ENCODE assay signal across 12 mouse cellular contexts in genomic region chr10:83266731-83267130, GRCm38 (mm10).
A peak's percentile ranks its signal among the peaks of the same experiment; 100 is the strongest.
DNase-seq lines count a peak whose midpoint lies in the region; ATAC-seq lines count a peak whose summit lies in the region.
"Had no signal": no experiment of that assay in that cellular context is flagged by ENCODE, and none has a peak within 500 bp of the region (broad histone marks: within the 10 kb centered on the region; RNA-seq: fewer than 3 reads in every experiment).

No protein-coding gene starts in this region.

- DNase-seq in forebrain, embryonic 10.5 days (ENCODE audit: extremely low spot score, low spot score): no peak
- peak; percentile 71 to 76 for DNase-seq in cerebellum, postnatal 25 days
- DNase-seq in left cerebral cortex, adult 18-20 months (ENCODE audit: low spot score in 2 of 2): peak; percentile 32 to 45
- DNase-seq in thymus, postnatal 25 days: no peak
- DNase-seq: kidney, postnatal 14 days had no signal

- no peak overlapping the region for H3K9ac ChIP-seq in forebrain, embryonic 13.5 days
- no peak overlapping the region for H3K9ac ChIP-seq in neural tube, embryonic 15.5 days (replicated peaks)
- no peak overlapping the region for H3K9ac ChIP-seq in kidney, embryonic 16.5 days (replicated peaks; ENCODE audit: low read length)
- H3K9ac ChIP-seq: embryonic facial prominence, embryonic 12.5 days; heart, embryonic 12.5 days; lung, embryonic 15.5 days had no signal

- no peaks in the 10 kb centered on the region for H3K36me3 ChIP-seq in forebrain, embryonic 13.5 days (ENCODE audit: poor library complexity, severe bottlenecking)
- no peaks in the 10 kb centered on the region for H3K36me3 ChIP-seq in forebrain, embryonic 10.5 days (replicated peaks)
- H3K36me3 ChIP-seq in neural tube, embryonic 15.5 days: no peaks in the 10 kb centered on the region
- no peaks in the 10 kb centered on the region for H3K36me3 ChIP-seq in kidney, embryonic 16.5 days (ENCODE audit: insufficient read depth, low read length)
- H3K36me3 ChIP-seq: embryonic facial prominence, embryonic 12.5 days; heart, embryonic 12.5 days; lung, embryonic 15.5 days had no signal

- H3K4me2 ChIP-seq in forebrain, embryonic 13.5 days: no peak overlapping the region
- H3K4me2 ChIP-seq in neural tube, embryonic 15.5 days: no peak overlapping the region; the same call in 1 of the 2 replicates
- H3K4me2 ChIP-seq in kidney, embryonic 16.5 days (replicated peaks; ENCODE audit: low read depth, low read length): no peak overlapping the region
- H3K4me2 ChIP-seq: embryonic facial prominence, embryonic 12.5 days; heart, embryonic 12.5 days; lung, embryonic 15.5 days had no signal

- no peak overlapping the region for H3K27ac ChIP-seq in forebrain, embryonic 13.5 days
- no peak overlapping the region for H3K27ac ChIP-seq in forebrain, embryonic 10.5 days
- no peak overlapping the region; the same call in 1 of the 2 replicates for H3K27ac ChIP-seq in neural tube, embryonic 15.5 days (replicated peaks)
- H3K27ac ChIP-seq in kidney, embryonic 16.5 days (ENCODE audit: low read length): no peak overlapping the region
- H3K27ac ChIP-seq: embryonic facial prominence, embryonic 12.5 days; lung, embryonic 15.5 days had no signal

- H3K27me3 ChIP-seq in forebrain, embryonic 13.5 days: no peaks in the 10 kb centered on the region
- no peaks in the 10 kb centered on the region for H3K27me3 ChIP-seq in forebrain, embryonic 10.5 days (ENCODE audit: poor library complexity, severe bottlenecking)
- no peaks in the 10 kb centered on the region for H3K27me3 ChIP-seq in neural tube, embryonic 15.5 days (replicated peaks)
- H3K27me3 ChIP-seq in kidney, embryonic 16.5 days (ENCODE audit: insufficient read depth, low read length): no peaks in the 10 kb centered on the region
- H3K27me3 ChIP-seq: embryonic facial prominence, embryonic 12.5 days; heart, embryonic 12.5 days; lung, embryonic 15.5 days had no signal

- H3K4me3 ChIP-seq in forebrain, embryonic 13.5 days: no peak overlapping the region
- no peak overlapping the region for H3K4me3 ChIP-seq in forebrain, embryonic 10.5 days
- H3K4me3 ChIP-seq in neural tube, embryonic 15.5 days (replicated peaks): no peak overlapping the region
- H3K4me3 ChIP-seq in kidney, embryonic 16.5 days (ENCODE audit: low read length): no peak overlapping the region
- H3K4me3 ChIP-seq: embryonic facial prominence, embryonic 12.5 days; heart, embryonic 12.5 days; lung, embryonic 15.5 days had no signal

- peaks cover 7% of the 10 kb centered on the region for H3K4me1 ChIP-seq in forebrain, embryonic 13.5 days
- H3K4me1 ChIP-seq in forebrain, embryonic 10.5 days: no peaks in the 10 kb centered on the region
- H3K4me1 ChIP-seq in neural tube, embryonic 15.5 days: peaks cover 6% of the 10 kb centered on the region; the same call in 1 of the 2 replicates
- no peaks in the 10 kb centered on the region for H3K4me1 ChIP-seq in kidney, embryonic 16.5 days (ENCODE audit: insufficient read depth, low read length)
- H3K4me1 ChIP-seq: embryonic facial prominence, embryonic 12.5 days; heart, embryonic 12.5 days; lung, embryonic 15.5 days had no signal

- ATAC-seq in forebrain, embryonic 13.5 days: peak; percentile 68; the same call in 1 of the 2 replicates
- peak; percentile 68 for ATAC-seq in neural tube, embryonic 15.5 days (ENCODE audit: low FRiP score)
- ATAC-seq in kidney, embryonic 16.5 days (ENCODE audit: low FRiP score, low TSS enrichment): no peak
- no peak for ATAC-seq in activated CD4-positive, CD25-positive, alpha-beta regulatory T cell, adult 4 months

- no peaks in the 10 kb centered on the region for H3K9me3 ChIP-seq in forebrain, embryonic 13.5 days (replicated peaks)
- H3K9me3 ChIP-seq in forebrain, embryonic 10.5 days: no peaks in the 10 kb centered on the region
- no peaks in the 10 kb centered on the region for H3K9me3 ChIP-seq in neural tube, embryonic 15.5 days (replicated peaks)
- H3K9me3 ChIP-seq in kidney, embryonic 16.5 days (ENCODE audit: low read length): no peaks in the 10 kb centered on the region
- H3K9me3 ChIP-seq: embryonic facial prominence, embryonic 12.5 days; heart, embryonic 12.5 days; lung, embryonic 15.5 days had no signal

- WGBS in forebrain, embryonic 13.5 days: 33% methylated on average over 13 of the region's 13 CpGs
- WGBS in forebrain, embryonic 10.5 days: 48% methylated on average over 13 of the region's 13 CpGs
- WGBS in neural tube, embryonic 15.5 days: 31% methylated on average over 13 of the region's 13 CpGs
- WGBS in kidney, embryonic 16.5 days: 49% methylated on average over 13 of the region's 13 CpGs

Comparison
In these comparisons a context has a peak if more than half of its experiments do, and no peak if none do; other contexts are left out.
1. ATAC-seq: peak in forebrain, embryonic 13.5 days (single experiment) and neural tube, embryonic 15.5 days (single experiment); none in kidney, embryonic 16.5 days (single experiment) and activated CD4-positive, CD25-positive, alpha-beta regulatory T cell, adult 4 months (single experiment).
2. DNase-seq: peak in cerebellum, postnatal 25 days (2 of 2) and left cerebral cortex, adult 18-20 months (2 of 2); none in forebrain, embryonic 10.5 days (single experiment) and thymus, postnatal 25 days (single experiment).